Mouse (Mus musculus): ENCODE measurements around the gene Dmbt1. TPM values are rescaled to one million over a fixed set of nuclear protein-coding genes. Genes with fewer than 3 reads are reported as not detected.

The Dmbt1 gene
- polyA plus RNA-seq, 2 experiments: 0.06 TPM; not detected in 1

DNA sequence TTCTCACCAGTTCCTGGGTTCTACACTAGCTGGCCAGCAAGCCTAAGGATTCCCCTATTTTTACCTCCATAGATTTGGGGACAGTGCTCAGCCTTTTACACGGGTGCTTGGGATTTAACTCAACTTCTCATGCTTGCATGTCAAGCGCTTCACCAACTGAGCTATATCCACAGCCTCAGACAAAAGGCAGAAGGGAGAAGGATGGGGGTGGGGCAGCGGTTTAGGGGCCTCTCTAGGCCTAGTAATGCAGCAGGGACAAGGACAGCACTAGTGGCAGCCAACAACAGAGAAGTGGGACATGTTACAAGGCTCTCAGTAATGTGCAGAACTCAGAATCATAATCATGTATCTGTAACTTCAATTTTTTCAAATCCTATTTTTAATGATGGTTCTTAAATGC is 135.9 kb downstream of the Dmbt1 start:
- Histone ChIP-seq H3K9ac (ENCODE audit: low read depth, low read length, severe bottlenecking) (no peak overlapping the region), H3K27me3 (ENCODE audit: control insufficient read depth, insufficient read depth, low read length) (no peaks in the 10 kb centered on the region), H3K36me3 (ENCODE audit: control insufficient read depth, insufficient read depth, low read length) (no peaks in the 10 kb centered on the region), H3K4me3 (replicated peaks; ENCODE audit: low read length) (no peak overlapping the region), H3K27ac (replicated peaks; ENCODE audit: low read depth, low read length) (no peak overlapping the region), H3K9me3 (ENCODE audit: control insufficient read depth, low read length) (no peaks in the 10 kb centered on the region), H3K4me1 (ENCODE audit: control insufficient read depth, insufficient read depth, low read length) (no peaks in the 10 kb centered on the region), H3K4me2 (replicated peaks; ENCODE audit: low read depth, low read length, severe bottlenecking) (no peak overlapping the region)
- TF ChIP-seq POLR2A (IDR thresholded peaks at IDR 0.05; ENCODE audit: borderline replicate concordance, extremely low read depth, insufficient read depth, insufficient read length): no peak
- DNase-seq (ENCODE audit: low spot score) (no peak), ATAC-seq (ENCODE audit: low FRiP score, low read depth) (no peak)
- WGBS: 77% methylated on average over 3 of the region's 3 CpGs

DNA sequence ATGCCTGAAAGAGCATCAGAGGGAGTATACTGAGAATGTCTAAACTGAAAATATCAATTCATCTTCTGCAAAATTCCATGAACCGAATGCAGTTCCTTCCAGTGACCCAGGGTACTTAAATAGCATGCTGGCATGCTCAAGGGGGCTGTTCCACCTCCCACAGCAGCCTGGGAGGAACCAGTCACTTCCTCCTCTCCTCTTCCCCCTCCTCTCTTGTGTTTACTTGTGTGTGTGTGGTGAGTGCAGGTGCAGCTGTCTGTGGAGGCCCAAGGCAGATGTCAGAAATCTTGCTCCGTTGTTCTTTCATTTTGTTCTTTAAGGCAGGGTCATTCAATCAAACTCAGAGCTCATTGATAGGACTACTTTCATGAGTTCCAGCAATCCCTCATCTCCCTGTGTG is 137.2 kb downstream of the Dmbt1 start:
- TF ChIP-seq POLR2A (IDR thresholded peaks at IDR 0.05; ENCODE audit: borderline replicate concordance, extremely low read depth, insufficient read depth, insufficient read length): no peak
- no peaks in the 10 kb centered on the region for H3K27me3 ChIP-seq (ENCODE audit: control insufficient read depth, insufficient read depth, low read length)
- no peaks in the 10 kb centered on the region for H3K9me3 ChIP-seq (ENCODE audit: control insufficient read depth, low read length)
- H3K27ac ChIP-seq (replicated peaks; ENCODE audit: low read depth, low read length): no peak overlapping the region
- H3K4me3 ChIP-seq (replicated peaks; ENCODE audit: low read length): no peak overlapping the region
- no peak overlapping the region for H3K4me2 ChIP-seq (replicated peaks; ENCODE audit: low read depth, low read length, severe bottlenecking)
- H3K9ac ChIP-seq (ENCODE audit: low read depth, low read length, severe bottlenecking): no peak overlapping the region
- WGBS: 54% methylated on average over 2 of the region's 2 CpGs
- no peaks in the 10 kb centered on the region for H3K4me1 ChIP-seq (ENCODE audit: control insufficient read depth, insufficient read depth, low read length)
- DNase-seq (ENCODE audit: low spot score) (no peak), ATAC-seq (ENCODE audit: low FRiP score, low read depth) (no peak)
- H3K36me3 ChIP-seq (ENCODE audit: control insufficient read depth, insufficient read depth, low read length): no peaks in the 10 kb centered on the region

Other genes starting within 250 kb of the Dmbt1 start
- gene Plekha1, start 166.3 kb upstream of the Dmbt1 start, polyA plus RNA-seq (2012; rRNA removed): 47.9 and 53.5 TPM in 2 replicates
- 34.1 and 34.8 TPM in 2 replicates for gene Plekha1, start 166.3 kb upstream of the Dmbt1 start, polyA plus RNA-seq (2014; fragmentation: Nextera tagmentation; extraction: Ambion mirVana)
- gene Htra1, start 95.9 kb upstream of the Dmbt1 start, polyA plus RNA-seq (2012; rRNA removed): 102 and 124 TPM in 2 replicates
- 224 and 233 TPM in 2 replicates for gene Htra1, start 95.9 kb upstream of the Dmbt1 start, polyA plus RNA-seq (2014; fragmentation: Nextera tagmentation; extraction: Ambion mirVana)
- not detected in 2 replicates for gene 4933402N03Rik, start 114.3 kb downstream of the Dmbt1 start, polyA plus RNA-seq (2012; rRNA removed)
- gene 4933402N03Rik, start 114.3 kb downstream of the Dmbt1 start, polyA plus RNA-seq (2014; fragmentation: Nextera tagmentation; extraction: Ambion mirVana): not detected in 2 replicates
- gene 5430419D17Rik, start 142.3 kb downstream of the Dmbt1 start, polyA plus RNA-seq (2012; rRNA removed): 0.03 and 0.04 TPM in 2 replicates
- gene 5430419D17Rik, start 142.3 kb downstream of the Dmbt1 start, polyA plus RNA-seq (2014; fragmentation: Nextera tagmentation; extraction: Ambion mirVana): not detected in 2 replicates

Data from limb, embryonic 14.5 days (tissue).